ENCODE assay signal across 14 mouse cellular contexts in the genomic region with DNA sequence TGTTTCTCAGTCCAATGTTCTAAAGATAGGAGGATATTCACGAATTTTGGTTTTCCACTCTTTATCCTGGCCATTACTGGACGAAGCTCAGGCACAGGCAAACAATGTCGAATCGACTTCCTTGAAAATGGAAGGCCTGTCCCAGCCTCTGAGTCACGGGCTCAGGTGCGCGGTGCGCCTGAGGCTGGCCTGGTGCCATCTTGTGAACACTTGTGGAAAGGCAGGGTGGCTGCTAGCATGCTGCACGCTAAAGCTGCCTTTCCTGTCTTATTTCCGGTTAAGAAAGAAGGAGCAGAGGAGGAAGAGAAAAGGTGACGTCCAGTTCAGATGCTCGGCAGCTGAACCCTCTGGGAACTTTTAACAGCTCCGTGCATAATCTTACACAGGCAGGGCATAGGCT.
DNase-seq lines count a peak whose midpoint lies in the region; ATAC-seq and TF ChIP-seq lines count a peak whose summit lies in the region.
"Had no signal": no experiment of that assay in that cellular context is flagged by ENCODE, and none has a peak within 500 bp of the region (broad histone marks: within the 10 kb centered on the region; RNA-seq: fewer than 3 reads in every experiment).

No protein-coding gene starts in this region.

- ATAC-seq in hindbrain, embryonic 14.5 days (ENCODE audit: low FRiP score), result no peak
- no peak for ATAC-seq in hindbrain, embryonic 12.5 days (ENCODE audit: low FRiP score)
- ATAC-seq in stomach, postnatal 0 days (ENCODE audit: low FRiP score, low TSS enrichment), result peak; percentile 95
- ATAC-seq in megakaryocyte progenitor cell, adult 5-6 weeks (replicated peaks; ENCODE audit: poor library complexity), result no peak
- ATAC-seq: forebrain, postnatal 0 days had no signal

- H3K4me3 ChIP-seq in hindbrain, embryonic 14.5 days (replicated peaks; ENCODE audit: low read length), result no peak overlapping the region
- H3K4me3 ChIP-seq in hindbrain, embryonic 12.5 days, result no peak overlapping the region
- no peak overlapping the region for H3K4me3 ChIP-seq in stomach, postnatal 0 days (ENCODE audit: low read depth, low read length)
- H3K4me3 ChIP-seq: heart, embryonic 12.5 days; hindbrain, embryonic 15.5 days; myocyte had no signal

- no peaks in the 10 kb centered on the region for H3K36me3 ChIP-seq in hindbrain, embryonic 14.5 days (replicated peaks; ENCODE audit: control insufficient read depth, insufficient read depth)
- H3K36me3 ChIP-seq in hindbrain, embryonic 12.5 days, result no peaks in the 10 kb centered on the region
- H3K36me3 ChIP-seq in stomach, postnatal 0 days (ENCODE audit: control insufficient read depth, insufficient read depth, low read length), result no peaks in the 10 kb centered on the region
- H3K36me3 ChIP-seq: heart, embryonic 12.5 days; hindbrain, embryonic 15.5 days had no signal

- peak; percentile 29 for DNase-seq in adrenal gland, postnatal 10 days
- no peak for DNase-seq in adrenal gland, adult 2 months
- peak; percentile 33 for DNase-seq in hindbrain, embryonic 14.5 days (ENCODE audit: low spot score)
- DNase-seq in ovary, postnatal 36 days (ENCODE audit: low spot score), result peak; percentile 18
- DNase-seq in ovary, postnatal 14 days (ENCODE audit: low spot score), result no peak
- peak; percentile 87 for DNase-seq in stomach, postnatal 0 days (ENCODE audit: low spot score)
- DNase-seq: embryo, embryonic 11 days; forebrain, postnatal 0 days; gastrocnemius, postnatal 14 days had no signal

- no peak overlapping the region for H3K27ac ChIP-seq in hindbrain, embryonic 14.5 days
- H3K27ac ChIP-seq in hindbrain, embryonic 12.5 days, result no peak overlapping the region
- H3K27ac ChIP-seq in stomach, postnatal 0 days (replicated peaks), result no peak overlapping the region; the same call in 1 of the 2 replicates
- H3K27ac ChIP-seq: hindbrain, embryonic 15.5 days had no signal

- no peak overlapping the region for H3K4me2 ChIP-seq in hindbrain, embryonic 14.5 days (replicated peaks)
- H3K4me2 ChIP-seq in hindbrain, embryonic 12.5 days (replicated peaks), result no peak overlapping the region
- H3K4me2 ChIP-seq in stomach, postnatal 0 days (replicated peaks; ENCODE audit: low read depth), result no peak overlapping the region
- H3K4me2 ChIP-seq: heart, embryonic 12.5 days; hindbrain, embryonic 15.5 days had no signal

- WGBS in hindbrain, embryonic 14.5 days, result 81% methylated on average over 13 of the region's 13 CpGs
- 85% methylated on average over 13 of the region's 13 CpGs for WGBS in hindbrain, embryonic 12.5 days
- WGBS in stomach, postnatal 0 days, result 55% methylated on average over 13 of the region's 13 CpGs

- H3K27me3 ChIP-seq in hindbrain, embryonic 14.5 days (ENCODE audit: control insufficient read depth, insufficient read depth, low read length), result no peaks in the 10 kb centered on the region
- no peaks in the 10 kb centered on the region for H3K27me3 ChIP-seq in hindbrain, embryonic 12.5 days
- H3K27me3 ChIP-seq in stomach, postnatal 0 days (ENCODE audit: control insufficient read depth, insufficient read depth, low read length), result no peaks in the 10 kb centered on the region
- H3K27me3 ChIP-seq: heart, embryonic 12.5 days; hindbrain, embryonic 15.5 days had no signal

- no peak for TF ChIP-seq EP300 in stomach, postnatal 0 days (optimal IDR thresholded peaks at IDR 0.05)

- peak; percentile 48 for TF ChIP-seq CTCF in stomach, postnatal 0 days (IDR thresholded peaks at IDR 0.05; ENCODE audit: low read depth)

- no peak overlapping the region for H3K9ac ChIP-seq in hindbrain, embryonic 14.5 days
- H3K9ac ChIP-seq in hindbrain, embryonic 12.5 days, result no peak overlapping the region
- no peak overlapping the region for H3K9ac ChIP-seq in stomach, postnatal 0 days (ENCODE audit: low read length)
- H3K9ac ChIP-seq: forebrain, postnatal 0 days; heart, embryonic 12.5 days; hindbrain, embryonic 15.5 days had no signal

- no peaks in the 10 kb centered on the region for H3K4me1 ChIP-seq in hindbrain, embryonic 14.5 days (replicated peaks; ENCODE audit: control insufficient read depth, insufficient read depth, low read length)
- no peaks in the 10 kb centered on the region for H3K4me1 ChIP-seq in hindbrain, embryonic 12.5 days
- H3K4me1 ChIP-seq in stomach, postnatal 0 days (replicated peaks; ENCODE audit: control insufficient read depth, insufficient read depth), result no peaks in the 10 kb centered on the region
- H3K4me1 ChIP-seq: hindbrain, embryonic 15.5 days had no signal

- H3K9me3 ChIP-seq in hindbrain, embryonic 14.5 days (ENCODE audit: control insufficient read depth, low read length), result no peaks in the 10 kb centered on the region
- no peaks in the 10 kb centered on the region for H3K9me3 ChIP-seq in hindbrain, embryonic 12.5 days (replicated peaks)
- H3K9me3 ChIP-seq in stomach, postnatal 0 days (ENCODE audit: control insufficient read depth, low read length), result no peaks in the 10 kb centered on the region
- H3K9me3 ChIP-seq: heart, embryonic 12.5 days; hindbrain, embryonic 15.5 days had no signal

Comparison
In these comparisons a context has a peak if more than half of its experiments do, and no peak if none do; other contexts are left out.
1. DNase-seq: peak in adrenal gland, postnatal 10 days (single experiment), hindbrain, embryonic 14.5 days (single experiment), ovary, postnatal 36 days (single experiment) and stomach, postnatal 0 days (single experiment); none in adrenal gland, adult 2 months (single experiment) and ovary, postnatal 14 days (single experiment).